Mouse (Mus musculus) liver, embryonic 14.5 days (tissue): ENCODE results near the gene Mgat4b.

Experiments
- CTCF ChIP-seq: IDR thresholded peaks from 2 replicates; pipeline ENCODE4 v1.5.1; 2016; ENCODE audit warnings: antibody characterized with exemption, low read depth, control low read depth
- EP300 ChIP-seq: IDR thresholded peaks from 2 replicates; pipeline ENCODE4 v1.6.1; 2016; ENCODE audit warnings: antibody characterized with exemption, low read depth

DNA sequence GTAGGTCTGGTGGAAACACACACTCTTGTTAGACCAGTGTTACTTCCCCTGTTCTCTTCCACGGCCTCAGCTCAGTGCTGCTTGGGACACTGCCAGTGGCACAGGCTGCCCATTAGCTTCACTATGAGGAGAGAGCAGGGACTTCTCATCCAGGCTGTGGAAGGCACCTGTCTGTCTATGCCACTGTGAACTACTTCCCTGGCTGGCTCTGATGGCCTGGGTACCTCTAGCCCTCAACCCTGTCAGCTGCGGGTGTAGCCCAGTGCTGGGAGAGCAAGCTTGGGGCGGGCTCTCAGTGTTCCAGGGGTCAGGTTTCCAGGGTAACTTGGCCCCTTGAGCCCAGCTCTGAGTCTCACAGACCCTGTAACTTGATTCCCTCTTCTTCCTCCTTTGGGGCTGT, 18.1 kb downstream of the Mgat4b start:
- TF ChIP-seq CTCF (no peak), EP300 (no peak)
